Comparison of ENCODE assay signal across 8 mouse cellular contexts in genomic region chr1:64223779-64224687, GRCm38 (mm10).
DNase-seq lines count a peak whose midpoint lies in the region; ATAC-seq and TF ChIP-seq lines count a peak whose summit lies in the region.

No protein-coding gene starts in this region.

- H3K27me3 ChIP-seq in lung, postnatal 0 days (replicated peaks; ENCODE audit: insufficient read depth, low read length), result no peaks in the 10 kb centered on the region

- no peak for TF ChIP-seq EP300 in lung, postnatal 0 days (IDR thresholded peaks at IDR 0.05)

- peak; percentile 34 for ATAC-seq in lung, postnatal 0 days
- ATAC-seq in erythroid progenitor cell, adult 5-6 weeks (replicated peaks; ENCODE audit: low FRiP score, poor library complexity, severe bottlenecking), result no peak

- no peak overlapping the region for H3K27ac ChIP-seq in lung, postnatal 0 days (ENCODE audit: low read length)

- DNase-seq in adrenal gland, adult 2 months, result peak; percentile 41
- DNase-seq in adrenal gland, postnatal 4 days (ENCODE audit: low spot score in 2 of 2), result no peak
- peak; percentile 44 to 48 for DNase-seq in right cerebral cortex, postnatal 10 days (ENCODE audit: low spot score in 2 of 2)
- no peak for DNase-seq in right cerebral cortex, adult 18-20 months
- peak; percentile 48 to 52 for DNase-seq in heart, postnatal 10 days
- DNase-seq in lung, postnatal 0 days (ENCODE audit: low spot score), result peak; percentile 61
- DNase-seq in ovary, adult 18-20 months (ENCODE audit: low spot score), result no peak

- peaks cover 6% of the 10 kb centered on the region; the same call in 1 of the 2 replicates for H3K4me1 ChIP-seq in lung, postnatal 0 days (ENCODE audit: insufficient read depth, low read depth, low read length)

- H3K36me3 ChIP-seq in lung, postnatal 0 days (ENCODE audit: insufficient read depth, low read length), result no peaks in the 10 kb centered on the region

- no peak for TF ChIP-seq CTCF in lung, postnatal 0 days (IDR thresholded peaks at IDR 0.05)

- H3K4me2 ChIP-seq in lung, postnatal 0 days (replicated peaks; ENCODE audit: low read depth, low read length), result no peak overlapping the region

- no peaks in the 10 kb centered on the region for H3K9me3 ChIP-seq in lung, postnatal 0 days (ENCODE audit: low read length)

- WGBS in lung, postnatal 0 days, result 59% methylated on average over 19 of the region's 19 CpGs

- no peak overlapping the region for H3K4me3 ChIP-seq in lung, postnatal 0 days (ENCODE audit: low read depth, low read length)

- intact Hi-C loops in heart, postnatal 10 days (cut with DNase I), result loop anchor here (5.0 kb wide), 1 partner anchor 187 kb away; no protein-coding TSS in a partner anchor

- no peak overlapping the region for H3K9ac ChIP-seq in lung, postnatal 0 days (replicated peaks; ENCODE audit: low read depth)

Comparison
In these comparisons a context has a peak if more than half of its experiments do, and no peak if none do; other contexts are left out.
1. DNase-seq: peak in adrenal gland, adult 2 months (single experiment), right cerebral cortex, postnatal 10 days (2 of 2), heart, postnatal 10 days (2 of 2) and lung, postnatal 0 days (single experiment); none in adrenal gland, postnatal 4 days (0 of 2), right cerebral cortex, adult 18-20 months (single experiment) and ovary, adult 18-20 months (single experiment).